Mouse (Mus musculus): ENCODE results near the gene Gm20838.
"Not testable (repeated sequence)": the region's sequence is repeated elsewhere in the genome, so short reads cannot be mapped to it uniquely, and the experiment has no call there.

Gene Gm20838

GRCm38 (mm10) chrY:33543064-33543463 is at the start of gene Gm20838:
Gm20838 (minus strand) TSS chrY:33543164.
- not testable (repeated sequence) for DNase-seq (ENCODE audit: low spot score)

All from testis, postnatal 14 days (tissue).